Mouse (Mus musculus): ENCODE results near the gene Gm11214. TPM values are rescaled to one million over a fixed set of nuclear protein-coding genes. Genes with fewer than 3 reads are reported as not detected.

The Gm11214 gene
- total RNA-seq, 4 experiments from 2014 or later: not detected

DNA sequence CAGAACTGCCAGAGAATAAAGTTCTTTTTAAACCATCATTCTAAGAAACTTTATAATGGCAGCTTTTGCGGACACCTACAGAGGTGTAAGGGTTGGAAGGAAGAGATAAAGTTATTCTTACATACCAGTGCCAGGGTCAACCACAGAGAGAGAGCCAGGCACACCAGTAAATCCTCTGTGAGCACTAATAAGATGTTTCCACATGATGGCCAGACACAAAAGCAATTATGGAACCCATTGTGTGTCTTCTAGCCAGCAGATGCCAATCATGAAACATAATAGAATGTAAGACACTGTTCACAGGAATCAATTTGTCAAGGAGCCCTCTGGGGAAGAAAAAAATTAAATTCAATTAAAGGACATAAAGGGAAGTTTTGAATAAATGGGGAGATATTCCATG is 1.8 kb downstream of the Gm11214 start:
- DNase-seq (ENCODE audit: low spot score in 2 of 2): no peak

DNA sequence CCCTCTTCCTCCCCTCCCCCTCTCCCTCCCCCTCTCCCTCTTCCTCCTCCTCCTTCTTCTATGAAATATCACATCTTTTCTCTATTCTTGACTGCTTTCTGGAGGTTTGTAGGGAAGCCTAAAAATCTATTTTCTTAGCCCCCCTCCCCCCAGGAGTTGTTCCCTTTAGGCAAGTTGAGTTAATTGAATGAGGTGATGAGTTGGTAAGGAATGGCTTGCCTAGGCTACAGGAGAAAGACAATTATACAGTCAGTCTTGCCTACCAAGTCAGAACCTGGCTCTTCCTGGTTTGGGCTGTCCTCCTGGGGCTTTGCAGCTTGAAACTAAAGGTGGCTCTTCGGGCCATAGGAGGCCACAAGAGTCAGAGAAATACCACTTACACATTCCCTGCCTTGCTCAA is 3.4 kb downstream of the Gm11214 start:
- DNase-seq (ENCODE audit: low spot score in 2 of 2): no peak

DNA sequence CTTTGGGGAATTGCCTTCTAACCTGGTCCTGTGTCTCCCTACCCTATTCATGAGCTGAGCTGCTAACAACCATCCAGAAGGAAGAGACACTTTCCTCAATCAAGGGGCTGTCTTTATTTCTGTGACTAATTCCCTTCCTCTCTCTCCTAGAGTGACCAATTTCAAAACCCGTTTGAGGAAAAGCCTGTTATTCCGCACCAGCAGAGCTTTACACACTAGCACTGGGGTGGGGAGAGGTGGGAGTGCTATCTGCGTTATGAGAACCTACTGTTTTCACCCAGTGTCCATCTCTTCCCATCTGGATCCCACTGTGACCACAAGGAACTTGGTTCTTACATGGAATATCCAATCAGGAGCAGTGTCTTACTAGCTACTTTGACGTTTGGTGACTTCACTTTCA is 4.1 kb downstream of the Gm11214 start:
- DNase-seq (ENCODE audit: low spot score in 2 of 2): no peak

DNA sequence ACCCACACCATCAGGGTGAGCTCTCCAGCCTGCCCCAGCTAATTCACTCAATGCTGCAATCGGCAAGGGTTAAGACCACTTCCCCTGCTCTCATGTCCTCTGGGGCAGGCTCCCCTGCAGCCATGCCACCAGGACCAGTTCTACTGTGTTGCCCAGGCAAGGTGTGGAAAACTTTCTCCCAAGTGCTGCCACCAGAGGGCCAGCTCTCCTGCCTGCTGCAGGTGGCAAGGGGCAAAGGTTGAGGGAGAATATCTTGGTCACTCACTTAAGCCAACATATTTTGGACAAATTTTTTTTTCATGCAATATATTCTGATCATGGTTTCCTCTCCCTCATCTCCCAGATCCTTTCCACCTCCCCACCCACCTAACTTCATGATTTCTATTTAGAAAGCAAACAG is 8.8 kb downstream of the Gm11214 start:
- no peak for DNase-seq (ENCODE audit: low spot score in 2 of 2)

DNA sequence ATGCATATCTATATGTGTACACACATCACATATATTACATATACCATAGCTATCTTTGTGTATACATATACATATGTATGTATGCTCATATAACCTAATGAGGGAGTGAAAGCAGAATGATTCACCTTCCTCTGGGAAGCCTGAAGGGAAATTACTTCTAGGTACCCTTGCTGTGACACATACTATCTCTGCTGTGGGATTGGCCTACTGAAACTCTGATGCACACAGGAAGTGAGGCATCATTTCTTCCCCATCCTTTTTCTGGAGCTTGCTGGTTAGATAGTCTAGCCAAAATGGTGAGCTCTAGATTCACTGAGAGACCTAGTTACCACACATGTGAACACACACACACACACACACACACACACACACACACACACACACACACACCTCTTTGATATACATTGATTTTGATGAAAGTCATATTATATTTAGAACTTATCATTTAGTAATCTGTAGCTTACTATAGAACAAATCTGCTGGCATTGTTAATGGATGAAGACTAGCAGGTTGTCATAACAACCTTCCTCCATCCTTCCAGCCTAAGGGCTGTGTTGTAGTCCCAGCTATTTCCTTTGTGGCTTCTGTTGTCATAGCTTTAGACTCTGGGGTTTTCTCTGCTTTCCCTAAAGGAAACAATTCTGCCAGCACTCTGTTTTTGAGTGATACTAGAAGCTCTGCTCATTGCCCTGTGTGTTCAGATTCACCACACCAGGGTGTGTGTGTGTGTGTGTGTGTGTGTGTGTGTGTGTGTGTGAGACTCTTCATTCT is 19.0 kb downstream of the Gm11214 start:
- no peak for DNase-seq (ENCODE audit: low spot score in 2 of 2)

DNA sequence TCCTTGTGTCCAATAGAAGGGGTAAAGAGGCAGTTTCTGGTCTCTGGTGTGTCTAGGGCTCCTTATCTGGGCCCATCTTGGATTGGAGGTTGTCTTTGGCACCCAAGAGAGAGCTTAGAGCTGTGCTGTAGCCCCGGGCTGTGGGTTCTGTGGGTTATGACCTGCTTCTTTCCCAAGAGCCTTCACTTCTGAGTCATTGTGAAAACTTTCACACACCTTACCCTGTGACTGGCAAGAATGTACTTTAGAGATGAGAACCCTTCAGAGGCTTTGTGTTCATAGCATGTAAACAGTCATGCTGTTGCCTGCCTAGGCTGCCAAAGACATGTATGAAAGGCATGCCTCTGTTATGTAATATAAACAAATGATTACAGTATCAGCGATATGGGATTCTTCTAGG is 23.3 kb downstream of the Gm11214 start:
- no peak for DNase-seq (ENCODE audit: low spot score in 2 of 2)

DNA sequence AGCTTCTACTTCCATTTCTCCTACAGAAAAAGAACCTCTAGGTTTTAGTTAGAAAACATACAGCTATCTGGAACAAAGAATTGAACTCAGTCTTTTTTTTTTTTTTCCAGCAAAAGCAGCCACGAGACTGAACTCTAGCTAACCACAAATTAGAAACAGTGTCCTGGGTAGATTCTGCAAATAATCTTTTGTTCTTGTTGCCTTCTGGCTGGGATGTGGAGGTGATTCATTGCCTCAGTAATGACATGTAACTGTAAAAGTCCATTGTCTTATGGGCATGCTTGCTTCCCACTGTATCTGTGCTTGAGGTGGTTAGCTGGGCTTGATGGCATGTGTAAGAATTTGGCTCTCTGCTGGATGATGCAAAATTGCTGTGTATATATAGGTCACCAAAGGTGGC is 24.6 kb downstream of the Gm11214 start:
- no peak for DNase-seq (ENCODE audit: low spot score in 2 of 2)

DNA sequence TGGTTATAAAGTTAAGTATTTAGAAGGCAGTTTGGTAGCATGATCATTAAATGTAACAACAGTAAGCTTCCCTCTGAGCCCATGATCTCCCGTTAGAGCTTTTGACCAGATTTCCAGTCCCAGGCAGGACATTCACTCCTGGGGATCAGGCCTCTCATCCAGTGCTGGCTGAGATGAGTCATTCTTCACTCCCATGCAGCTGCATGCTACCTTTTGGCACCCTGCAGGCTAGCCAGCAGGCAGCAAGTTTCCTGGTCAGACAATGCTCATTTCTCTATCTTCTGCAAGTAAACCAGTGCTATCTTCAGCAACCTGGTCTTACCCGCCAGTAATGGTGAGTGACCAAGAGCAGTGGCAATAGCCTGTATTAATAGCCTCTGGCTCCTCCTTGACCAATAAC is 30.0 kb downstream of the Gm11214 start:
- no peak for DNase-seq (ENCODE audit: low spot score in 2 of 2)

DNA sequence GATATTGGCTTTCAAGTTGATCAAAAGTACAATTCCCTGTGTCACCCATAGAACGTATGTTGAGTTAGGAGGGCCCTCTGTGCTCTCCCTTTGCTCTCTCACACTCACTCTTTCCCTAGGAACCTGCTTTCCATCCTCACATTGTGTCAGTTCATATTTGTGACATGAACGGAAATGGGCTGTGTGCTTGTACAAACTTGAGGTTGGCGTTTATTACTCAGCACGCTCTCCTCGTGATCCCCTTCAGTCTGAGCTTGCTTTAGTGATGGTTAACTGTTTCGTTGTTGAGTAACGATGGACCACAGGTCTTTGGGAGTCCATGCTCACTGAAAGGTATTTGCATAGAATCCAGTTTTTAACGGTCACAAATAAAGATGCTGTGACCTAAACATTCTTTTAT is 36.1 kb downstream of the Gm11214 start:
- no peak for DNase-seq (ENCODE audit: low spot score in 2 of 2)

DNA sequence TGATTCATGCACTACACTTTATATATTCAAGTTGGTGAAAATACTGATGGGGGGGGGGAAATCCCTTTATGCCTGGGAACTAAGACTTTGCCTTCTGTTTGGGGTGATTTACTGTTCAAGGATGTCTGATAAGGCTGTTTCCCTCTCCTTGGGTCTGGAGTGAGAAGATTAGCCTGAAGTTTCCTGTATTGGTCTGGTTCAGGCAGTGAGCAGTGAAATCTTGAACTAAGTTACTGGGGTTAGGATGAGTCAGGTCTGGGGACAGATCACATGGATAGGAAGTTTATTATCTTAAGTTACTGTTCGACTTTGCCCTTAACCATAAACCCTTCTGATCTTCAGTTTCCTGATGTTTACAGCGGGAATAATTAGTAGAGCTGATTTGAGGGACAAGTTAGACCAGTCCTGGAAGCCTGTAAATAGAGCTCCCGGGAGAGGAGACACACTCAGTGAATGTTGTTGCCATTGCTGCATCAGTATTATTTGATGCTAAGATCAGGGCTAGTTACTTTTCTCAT is 37.6 kb downstream of the Gm11214 start:
- DNase-seq (ENCODE audit: low spot score in 2 of 2): no peak

DNA sequence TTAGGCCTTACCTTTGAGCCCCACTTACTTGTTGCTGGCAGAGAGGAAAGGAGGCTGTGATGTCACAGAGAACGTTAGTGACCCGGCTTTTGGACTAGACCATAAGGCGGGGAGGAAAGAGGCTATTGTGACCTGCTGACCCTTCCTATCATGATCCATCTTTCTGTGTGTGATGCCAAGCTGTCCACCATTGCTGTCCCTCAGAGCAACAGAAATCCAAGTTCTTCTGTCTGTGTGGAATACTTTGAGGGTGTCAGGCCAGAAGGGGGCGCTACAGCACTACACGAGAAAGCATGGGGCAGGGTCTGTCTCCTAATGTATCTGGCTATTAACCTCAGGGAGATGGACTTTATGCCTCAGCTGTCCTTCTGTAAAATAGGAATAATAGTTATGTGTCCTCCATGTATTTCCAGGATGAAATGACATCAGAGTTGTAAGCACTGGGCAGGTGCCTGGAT is 40.8 kb downstream of the Gm11214 start, which contains the start of gene Tex48:
TSS of gene Tex48 (minus strand) at position 51 of the 458 bp plus-strand sequence.
- no peak for DNase-seq (ENCODE audit: low spot score in 2 of 2)

DNA sequence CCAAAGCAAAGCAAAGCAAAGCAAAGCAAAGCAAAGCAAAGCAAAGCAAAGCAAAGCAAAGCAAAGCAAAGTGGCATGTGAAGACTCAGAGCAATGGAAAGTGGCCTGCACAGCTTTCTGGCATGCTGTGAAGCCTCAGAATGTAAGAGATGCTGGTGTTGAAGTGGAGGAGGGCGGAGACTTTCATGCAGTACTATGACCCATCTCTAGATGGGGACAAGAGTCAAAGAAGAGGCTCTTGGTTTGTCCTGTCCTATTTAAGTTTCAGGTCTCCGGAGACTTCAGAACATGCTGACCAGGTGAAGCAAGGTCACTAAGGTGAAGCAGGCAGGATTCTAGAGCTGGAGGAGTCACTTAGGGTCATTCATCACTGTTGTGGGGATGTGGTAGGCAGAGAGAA is 41.3 kb downstream of the Gm11214 start:
- DNase-seq (ENCODE audit: low spot score in 2 of 2): no peak

Other genes starting within 250 kb of the Gm11214 start
- gene Whrn, start 167.4 kb downstream of the Gm11214 start, total RNA-seq (2022): 1 to 10 TPM; 2.5 to 4.4 (median 4.0) TPM
- 100 to 1,000 TPM; 268 to 323 (median 295) TPM for gene Atp6v1g1, start 118.6 kb downstream of the Gm11214 start, total RNA-seq (2022)
- gene Tmem268, start 104.6 kb downstream of the Gm11214 start, total RNA-seq (2022): 10 to 100 TPM; 18.9 to 20.8 (median 20.1) TPM
- gene Gm11213, start 58.1 kb downstream of the Gm11214 start, total RNA-seq (2022): not detected
- not detected for gene Tex48, start 41.0 kb downstream of the Gm11214 start, total RNA-seq (2022)
- gene Tnfsf15, start 81.7 kb upstream of the Gm11214 start, total RNA-seq (2022): under 1 TPM in 1 of 4 experiments, not detected in 3; 0.09 TPM
- gene Tnfsf8, start 198.0 kb upstream of the Gm11214 start, total RNA-seq (2022): not detected